14 mouse cellular contexts compared by ENCODE assay signal in the genomic region with DNA sequence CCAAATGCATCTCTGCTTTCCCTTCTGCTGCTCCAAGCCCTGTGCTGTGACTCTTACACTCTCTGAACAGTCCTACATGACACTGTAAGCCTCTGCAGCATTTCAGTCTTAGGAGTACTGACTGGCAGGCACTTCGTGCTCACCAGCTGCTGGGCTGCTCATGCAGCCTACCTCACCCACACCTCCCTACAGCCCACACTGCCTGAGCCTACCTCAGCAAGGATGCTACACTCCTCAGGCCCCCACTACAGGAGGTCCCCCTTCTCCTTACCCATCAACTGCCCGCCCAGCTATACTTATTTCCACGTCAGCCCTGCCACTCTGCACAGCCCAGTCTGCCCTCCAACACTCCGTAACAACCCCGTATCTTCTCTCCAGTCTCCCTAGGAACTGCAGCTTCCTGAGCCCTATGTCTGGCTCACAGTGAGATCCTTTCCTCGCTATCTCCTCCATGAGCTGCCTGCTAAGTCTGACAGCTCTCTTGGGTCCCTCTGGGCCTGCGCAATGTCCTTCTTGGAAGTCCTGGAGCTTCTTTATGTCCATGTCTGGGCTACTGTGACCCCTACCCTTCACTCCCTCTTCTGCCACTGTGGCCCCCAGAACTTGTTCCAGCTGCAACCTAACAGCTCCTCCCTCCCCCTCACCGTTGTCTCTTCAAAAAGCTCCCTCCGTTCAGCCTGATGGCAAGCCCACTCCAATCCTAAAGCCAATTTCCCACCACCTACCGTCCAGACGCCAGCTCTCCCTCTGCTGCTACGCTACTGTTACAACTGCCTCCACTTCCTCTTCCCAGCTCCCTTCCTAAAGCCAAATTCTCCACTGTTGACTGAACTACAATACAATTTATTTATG. TPM values are rescaled to one million over a fixed set of nuclear protein-coding genes. Genes with fewer than 3 reads are reported as not detected.
DNase-seq lines count a peak whose midpoint lies in the region; ATAC-seq and TF ChIP-seq lines count a peak whose summit lies in the region.
"Had no signal": no experiment of that assay in that cellular context is flagged by ENCODE, and none has a peak within 500 bp of the region (broad histone marks: within the 10 kb centered on the region; RNA-seq: fewer than 3 reads in every experiment).

No protein-coding gene starts in this region.

- no peak for DNase-seq in forebrain, embryonic 10.5 days (ENCODE audit: extremely low spot score, low spot score)
- DNase-seq in forebrain, postnatal 0 days, result no peak
- peak; percentile 21 for DNase-seq in kidney, postnatal 10 days
- no peak for DNase-seq in kidney, adult 9 months
- peak; percentile 52 for DNase-seq in brain, adult 2 months (ENCODE audit: low read depth, low spot score)
- DNase-seq in layer of hippocampus, postnatal 10 days (ENCODE audit: low spot score in 2 of 2), result peak; percentile 33 to 41
- no peak for DNase-seq in cerebellum, postnatal 10 days
- DNase-seq in adrenal gland, postnatal 4 days (ENCODE audit: low spot score in 2 of 2), result no peak
- DNase-seq: gastrocnemius, postnatal 10 days; thymus, postnatal 14 days had no signal

- no peaks in the 10 kb centered on the region for H3K27me3 ChIP-seq in forebrain, embryonic 10.5 days (ENCODE audit: poor library complexity, severe bottlenecking)
- H3K27me3 ChIP-seq in forebrain, postnatal 0 days (ENCODE audit: insufficient read depth, low read length), result no peaks in the 10 kb centered on the region
- H3K27me3 ChIP-seq: midbrain, embryonic 12.5 days had no signal

- H3K4me1 ChIP-seq in forebrain, embryonic 10.5 days, result no peaks in the 10 kb centered on the region
- no peaks in the 10 kb centered on the region for H3K4me1 ChIP-seq in forebrain, postnatal 0 days (ENCODE audit: insufficient read depth)
- H3K4me1 ChIP-seq: midbrain, embryonic 12.5 days had no signal

- WGBS in forebrain, embryonic 10.5 days, result 80% methylated on average over 12 of the region's 12 CpGs
- WGBS in forebrain, postnatal 0 days, result 75% methylated on average over 12 of the region's 12 CpGs

- H3K9ac ChIP-seq in forebrain, postnatal 0 days, result no peak overlapping the region
- H3K9ac ChIP-seq: liver, embryonic 14.5 days; midbrain, embryonic 12.5 days had no signal

- ATAC-seq in forebrain, postnatal 0 days, result no peak

- H3K4me2 ChIP-seq in forebrain, postnatal 0 days (ENCODE audit: low read depth), result no peak overlapping the region
- H3K4me2 ChIP-seq: midbrain, embryonic 12.5 days had no signal

- no peak overlapping the region for H3K4me3 ChIP-seq in forebrain, embryonic 10.5 days
- H3K4me3 ChIP-seq in forebrain, postnatal 0 days (ENCODE audit: low read depth, low read length), result no peak overlapping the region
- H3K4me3 ChIP-seq: erythroblast, embryonic 14.5 days; midbrain, embryonic 12.5 days had no signal

- H3K36me3 ChIP-seq in forebrain, embryonic 10.5 days (replicated peaks), result peaks cover 62% of the 10 kb centered on the region
- H3K36me3 ChIP-seq in forebrain, postnatal 0 days (ENCODE audit: insufficient read depth), result peaks cover 20% of the 10 kb centered on the region; the same call in 1 of the 2 replicates

- H3K9me3 ChIP-seq in forebrain, embryonic 10.5 days, result no peaks in the 10 kb centered on the region
- no peaks in the 10 kb centered on the region for H3K9me3 ChIP-seq in forebrain, postnatal 0 days (ENCODE audit: low read length)
- H3K9me3 ChIP-seq: midbrain, embryonic 12.5 days had no signal

- 0 out of 2 replicates have a peak overlapping the region, but pooled peaks have one; percentile 30 for H3K27ac ChIP-seq in forebrain, embryonic 10.5 days
- no peak overlapping the region for H3K27ac ChIP-seq in forebrain, postnatal 0 days (ENCODE audit: low read depth, low read length)
- H3K27ac ChIP-seq: liver, embryonic 14.5 days; midbrain, embryonic 12.5 days had no signal

- TF ChIP-seq CTCF in forebrain, postnatal 0 days (IDR thresholded peaks at IDR 0.05; ENCODE audit: low read depth), result no peak

RNA-seq across cellular contexts. Expression of a gene that starts 19.1 kb away (rescaled TPM):
- 53.8 and 58.1 TPM in 2 replicates for polyA plus RNA-seq in forebrain, embryonic 10.5 days (2016; fragmentation: Nextera tagmentation; extraction: Ambion mirVana)
- 32.8 and 33.5 TPM in 2 replicates for total RNA-seq in forebrain, postnatal 0 days (2014; rRNA removed)
- polyA plus RNA-seq in forebrain, postnatal 0 days (2015; fragmentation: Nextera tagmentation; extraction: Ambion mirVana), result 14.7 and 18.0 TPM in 2 replicates
- 10 to 100 TPM; 33.7 to 43.6 TPM for total RNA-seq in layer of hippocampus, postnatal 10 days (2021)
- total RNA-seq in adrenal gland, postnatal 4 days (2021), result 10 to 100 TPM; 32.5 to 33.7 TPM

RNA-seq across cellular contexts. Expression of a gene that starts 33.7 kb away (rescaled TPM):
- 1.3 and 1.8 TPM in 2 replicates for polyA plus RNA-seq in forebrain, embryonic 10.5 days (2016; fragmentation: Nextera tagmentation; extraction: Ambion mirVana)
- 17.6 and 23.5 TPM in 2 replicates for total RNA-seq in forebrain, postnatal 0 days (2014; rRNA removed)
- 9.0 and 12.1 TPM in 2 replicates for polyA plus RNA-seq in forebrain, postnatal 0 days (2015; fragmentation: Nextera tagmentation; extraction: Ambion mirVana)
- 10 to 100 TPM in 1 of 2 experiments, 1 to 10 TPM in 1; 8.1 to 10.3 TPM for total RNA-seq in layer of hippocampus, postnatal 10 days (2021)
- total RNA-seq in adrenal gland, postnatal 4 days (2021), result 10 to 100 TPM; 11.1 to 11.7 TPM
- total RNA-seq: common myeloid progenitor, adult 5-6 weeks had no signal

Comparison
In these comparisons a context has a peak if more than half of its experiments do, and no peak if none do; other contexts are left out.
1. DNase-seq: peak in kidney, postnatal 10 days (single experiment), brain, adult 2 months (single experiment) and layer of hippocampus, postnatal 10 days (2 of 2); none in forebrain, embryonic 10.5 days (single experiment), forebrain, postnatal 0 days (single experiment), kidney, adult 9 months (single experiment), cerebellum, postnatal 10 days (0 of 2) and adrenal gland, postnatal 4 days (0 of 2).